Mouse (Mus musculus) lung, adult 2 months (tissue): Measurements from ENCODE around the gene Bub1b.

Experiments used
- CTCF ChIP-seq: fragments of 200-500 bp; IDR thresholded peaks from 2 replicates; pipeline ENCODE4 v1.5.1; 2011; ENCODE audit warnings: mild to moderate bottlenecking, low read length, control low read depth; ENCODE audit not compliant: insufficient read depth
- POLR2A ChIP-seq: fragments of 200-500 bp; IDR thresholded peaks from 2 replicates; pipeline ENCODE4 v1.6.1; 2011; ENCODE audit warnings: low read depth, mild to moderate bottlenecking, control low read depth, low read length, borderline replicate concordance; ENCODE audit errors: extremely low read depth

DNA sequence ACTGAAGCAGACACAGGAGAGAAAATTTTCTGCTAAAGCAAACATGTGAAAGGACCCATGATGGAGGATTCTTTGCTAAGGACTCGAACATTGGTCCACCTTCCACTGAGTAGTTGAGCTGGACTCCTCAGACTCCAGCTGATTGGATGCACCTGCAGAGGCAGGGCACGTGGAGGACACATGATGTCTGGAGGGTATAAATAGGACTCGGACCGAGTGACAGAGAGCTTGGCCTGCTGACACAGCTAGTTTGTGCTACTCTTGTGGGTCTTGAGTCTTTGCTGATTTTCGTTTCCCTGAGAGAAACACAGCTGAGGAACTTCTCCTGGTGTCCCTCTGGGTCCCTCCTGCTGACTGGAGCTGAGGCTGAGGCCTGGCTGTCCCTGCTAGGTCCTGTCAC, 48.7 kb downstream of the Bub1b start:
- TF ChIP-seq CTCF (no peak), POLR2A (no peak)
